Mouse (Mus musculus) CH12.LX (cell line): ENCODE results near the gene Ddx55. TPM values are rescaled to one million over a fixed set of nuclear protein-coding genes. Genes with fewer than 3 reads are reported as not detected.

Source experiments
- DNase-seq: peaks from one replicate; pipeline ENCODE4 v3.0.0-alpha.2; 2013; ENCODE audit errors: extremely low read depth
- H3K27ac ChIP-seq: 2 replicates; pipeline ENCODE4 v1.5.1; 2012; ENCODE audit warnings: low read depth, mild to moderate bottlenecking, control low read depth, moderate library complexity; ENCODE audit not compliant: insufficient read depth
- H3K27me3 ChIP-seq: replicated peaks from 2 replicates; pipeline ENCODE3; 2012; ENCODE audit warnings: inconsistent platforms
- H3K36me3 ChIP-seq, 2 experiments: replicated peaks in 1 of 2; 2 replicates each; pipeline versions ENCODE3 to v1.6.1; 2012; ENCODE audit warnings: inconsistent platforms in 1 of 2, low read length in 1 of 2, mild to moderate bottlenecking in 1 of 2, mixed read lengths in 1 of 2, moderate library complexity in 1 of 2; ENCODE audit not compliant: control insufficient read depth in 1 of 2, insufficient read depth in 1 of 2
- H3K4me1 ChIP-seq, 2 experiments: 2 replicates each; pipeline ENCODE4 v1.6.1; 2012; ENCODE audit warnings: inconsistent platforms in 1 of 2, moderate library complexity in 1 of 2; ENCODE audit not compliant: insufficient read depth in 2 of 2, control insufficient read depth in 1 of 2
- H3K4me2 ChIP-seq: 2 replicates; pipeline ENCODE4 v1.6.1; 2012; ENCODE audit warnings: low read depth, mild to moderate bottlenecking, control low read depth; ENCODE audit not compliant: poor library complexity, insufficient read depth, severe bottlenecking
- H3K4me3 ChIP-seq, 3 experiments: fragments of 150-350 bp in 1 of 3; sonication (generic) in 1 of 3; replicated peaks in 1 of 3; 2 replicates each; pipeline versions ENCODE3 to v1.5.1; 2011 to 2012; ENCODE audit warnings: low read depth in 2 of 3, low read length in 2 of 3, mild to moderate bottlenecking in 2 of 3, moderate library complexity in 2 of 3, control low read depth in 1 of 3, improper control_type of control experiment in 1 of 3, inconsistent platforms in 1 of 3, mixed read lengths in 1 of 3; ENCODE audit not compliant: poor library complexity in 1 of 3
- H3K79me2 ChIP-seq: replicated peaks from 2 replicates; pipeline ENCODE4 v1.6.1; 2012; ENCODE audit warnings: mild to moderate bottlenecking, moderate library complexity; ENCODE audit not compliant: control insufficient read depth, poor library complexity, insufficient read depth, severe bottlenecking; ENCODE audit errors: extremely low read depth
- H3K9ac ChIP-seq: 2 replicates; pipeline ENCODE4 v1.6.1; 2012; ENCODE audit warnings: low read depth, mild to moderate bottlenecking, control low read depth, moderate library complexity; ENCODE audit not compliant: insufficient read depth
- H3K9me3 ChIP-seq: replicated peaks from 2 replicates; pipeline ENCODE3; 2012; ENCODE audit warnings: low read length, inconsistent platforms, mixed read lengths
- CHD1 ChIP-seq: IDR thresholded peaks from 2 replicates; pipeline ENCODE4 v1.6.1; 2012; ENCODE audit warnings: low read depth, low read length, improper control_type of control experiment, inconsistent platforms
- CHD2 ChIP-seq: IDR thresholded peaks from 2 replicates; pipeline ENCODE4 v1.6.1; 2011; ENCODE audit warnings: low read length, improper control_type of control experiment
- CTCF ChIP-seq, 2 experiments: IDR thresholded peaks in 1 of 2; conservative IDR thresholded peaks in 1 of 2; 2 replicates each; pipeline ENCODE4 v1.5.1; 2011 to 2012; ENCODE audit warnings: low read depth in 2 of 2, low read length in 2 of 2, improper control_type of control experiment in 1 of 2, inconsistent platforms in 1 of 2, mild to moderate bottlenecking in 1 of 2, moderate library complexity in 1 of 2
- E2F4 ChIP-seq: IDR thresholded peaks from 2 replicates; pipeline ENCODE4 v1.6.1; 2011; ENCODE audit warnings: low read depth, low read length, improper control_type of control experiment; ENCODE audit not compliant: insufficient replicate concordance
- ELF1 ChIP-seq: IDR thresholded peaks from 2 replicates; pipeline ENCODE4 v1.6.1; 2014; ENCODE audit warnings: low read depth, mild to moderate bottlenecking, inconsistent platforms, low read length, improper control_type of control experiment
- EP300 ChIP-seq: IDR thresholded peaks from 2 replicates; pipeline ENCODE4 v1.6.1; 2011; ENCODE audit warnings: low read length, improper control_type of control experiment
- ETS1 ChIP-seq: conservative IDR thresholded peaks from 2 replicates; pipeline ENCODE4 v1.6.1; 2012; ENCODE audit warnings: low read depth, mild to moderate bottlenecking, inconsistent platforms, low read length, improper control_type of control experiment, moderate library complexity
- GABPA ChIP-seq: IDR thresholded peaks from 2 replicates; pipeline ENCODE4 v1.6.1; 2012; ENCODE audit warnings: low read depth, low read length, improper control_type of control experiment, inconsistent platforms; ENCODE audit not compliant: insufficient replicate concordance
- HCFC1 ChIP-seq: IDR thresholded peaks from 2 replicates; pipeline ENCODE4 v1.6.1; 2012; ENCODE audit warnings: low read depth, mild to moderate bottlenecking, inconsistent platforms, low read length, improper control_type of control experiment
- IRF4 ChIP-seq: IDR thresholded peaks from 2 replicates; pipeline ENCODE4 v1.6.1; 2014; ENCODE audit warnings: low read depth, mild to moderate bottlenecking, inconsistent platforms, low read length, improper control_type of control experiment
- KAT2A ChIP-seq: IDR thresholded peaks from 2 replicates; pipeline ENCODE4 v1.6.1; 2012; ENCODE audit warnings: low read length, improper control_type of control experiment, inconsistent platforms; ENCODE audit not compliant: insufficient replicate concordance
- MAFK ChIP-seq: IDR thresholded peaks from 2 replicates; pipeline ENCODE4 v1.6.1; 2011; ENCODE audit warnings: low read length, improper control_type of control experiment; ENCODE audit not compliant: insufficient replicate concordance
- MAX ChIP-seq: IDR thresholded peaks from 2 replicates; pipeline ENCODE4 v1.6.1; 2011; ENCODE audit warnings: low read length, improper control_type of control experiment
- MAZ ChIP-seq: IDR thresholded peaks from 2 replicates; pipeline ENCODE4 v1.6.1; 2012; ENCODE audit warnings: low read depth, mild to moderate bottlenecking, inconsistent platforms, low read length, improper control_type of control experiment, moderate library complexity
- MEF2A ChIP-seq: IDR thresholded peaks from 2 replicates; pipeline ENCODE4 v1.6.1; 2014; ENCODE audit warnings: low read depth, mild to moderate bottlenecking, inconsistent platforms, low read length, improper control_type of control experiment, borderline replicate concordance
- MXI1 ChIP-seq: IDR thresholded peaks from 2 replicates; pipeline ENCODE4 v1.6.1; 2011; ENCODE audit warnings: mild to moderate bottlenecking, low read depth, low read length, improper control_type of control experiment
- MYC ChIP-seq: IDR thresholded peaks from 2 replicates; pipeline ENCODE4 v1.6.1; 2011; ENCODE audit warnings: low read depth, mild to moderate bottlenecking, improper control_type of control experiment, low read length
- NELFE ChIP-seq: IDR thresholded peaks from 2 replicates; pipeline ENCODE4 v1.6.1; 2011; ENCODE audit warnings: low read depth, low read length, improper control_type of control experiment
- POLR2AphosphoS2 ChIP-seq: IDR thresholded peaks from 2 replicates; pipeline ENCODE4 v1.6.1; 2011; ENCODE audit warnings: low read depth, low read length, improper control_type of control experiment
- RAD21 ChIP-seq: IDR thresholded peaks from 2 replicates; pipeline ENCODE4 v1.6.1; 2011; ENCODE audit warnings: low read depth, mild to moderate bottlenecking, low read length, improper control_type of control experiment, moderate library complexity
- RCOR1 ChIP-seq: conservative IDR thresholded peaks from 2 replicates; pipeline ENCODE4 v1.6.1; 2012; ENCODE audit warnings: low read depth, mild to moderate bottlenecking, inconsistent platforms, low read length, improper control_type of control experiment
- SIN3A ChIP-seq: IDR thresholded peaks from 2 replicates; pipeline ENCODE4 v1.6.1; 2012; ENCODE audit warnings: low read length, improper control_type of control experiment, inconsistent platforms
- SMC3 ChIP-seq: IDR thresholded peaks from 2 replicates; pipeline ENCODE4 v1.6.1; 2011; ENCODE audit warnings: low read depth, low read length, improper control_type of control experiment
- UBTF ChIP-seq: IDR thresholded peaks from 2 replicates; pipeline ENCODE4 v1.6.1; 2012; ENCODE audit warnings: low read depth, mild to moderate bottlenecking, inconsistent platforms, low read length, improper control_type of control experiment, moderate library complexity
- USF1 ChIP-seq: IDR thresholded peaks from 2 replicates; pipeline ENCODE4 v1.6.1; 2014; ENCODE audit warnings: low read depth, mild to moderate bottlenecking, inconsistent platforms, low read length, improper control_type of control experiment
- USF2 ChIP-seq: conservative IDR thresholded peaks from 2 replicates; pipeline ENCODE4 v1.6.1; 2011; ENCODE audit warnings: low read depth, low read length, improper control_type of control experiment
- ZC3H11A ChIP-seq: IDR thresholded peaks from 2 replicates; pipeline ENCODE4 v1.6.1; 2012; ENCODE audit warnings: low read depth, mild to moderate bottlenecking, inconsistent platforms, low read length, improper control_type of control experiment
- ZMIZ1 ChIP-seq: IDR thresholded peaks from 2 replicates; pipeline ENCODE4 v1.6.1; 2012; ENCODE audit warnings: low read depth, mild to moderate bottlenecking, inconsistent platforms, low read length, improper control_type of control experiment
- dilution Hi-C: fragments of 300-500 bp; cut with MboI; formaldehyde crosslinking; loops from 2 replicates; pipeline ENCODE4 v1.14.3; 2020; ENCODE audit warnings: low sequenced_read_pairs; ENCODE audit not compliant: extremely low pct_unique_long_range_greater_than_20kb, extremely low pct_ligation_motif_present
- in situ Hi-C: fragments of 300-500 bp; cut with MboI; formaldehyde crosslinking; loops from 3 replicates; pipeline ENCODE4 v1.14.3; 2019; ENCODE audit warnings: low sequenced_read_pairs, low pct_ligation_motif_present, low pct_unique_long_range_greater_than_20kb, mixed read lengths
- polyA plus RNA-seq: library from polyadenylated mRNA; unstranded; fragments of >175 nt; gene quantifications from 2 replicates; pipeline ENCODE4 v1.2.1, GENCODE M21; 2012; ENCODE audit warnings: low read depth; ENCODE audit not compliant: insufficient read length
- total RNA-seq, 2 experiments: library from RNA; depleted of rRNA; stranded (reverse); fragments of 300-350 nt in 1 of 2; fragments of >200 nt in 1 of 2; gene quantifications; 2 replicates each; pipeline ENCODE4 v1.2.3; 2012 to 2014

Gene Ddx55
- total and polyA plus RNA-seq, 3 experiments, result 15.1 to 25.9 (median 18.2) TPM

GRCm38 (mm10) chr5:124602349-124602748 is 49.7 kb downstream of the Ddx55 start:
- Histone ChIP-seq H3K36me3 (peaks cover under 1 to 4% of the 10 kb centered on the region in 2 experiments), H3K4me1 (peaks cover 0 to 3% of the 10 kb centered on the region in 2 experiments; a peak in 1 of 4 replicates), H3K4me3 (no peak overlapping the region), H3K27ac (no peak overlapping the region)
- TF ChIP-seq MAFK, result no peak
- TF ChIP-seq UBTF, result no peak
- TF ChIP-seq MXI1, result no peak
- TF ChIP-seq EP300, result no peak
- TF ChIP-seq CTCF (conservative IDR thresholded peaks at IDR 0.05 in 1 of 2, IDR thresholded peaks at IDR 0.05 in 1 of 2; ENCODE audit: low read depth in 2 of 2, low read length in 2 of 2), result peak; percentile 71 to 88
- no peak for TF ChIP-seq MYC
- TF ChIP-seq SIN3A, result no peak
- no peak for TF ChIP-seq ZMIZ1
- TF ChIP-seq HCFC1, result no peak
- TF ChIP-seq ZC3H11A, result peak; percentile 39; the same call in 1 of the 2 replicates
- TF ChIP-seq MEF2A, result no peak
- peak; percentile 36; the same call in 1 of the 2 replicates for TF ChIP-seq NELFE
- TF ChIP-seq USF2, result no peak
- no peak for TF ChIP-seq MAZ
- peak; percentile 73 for TF ChIP-seq SMC3
- TF ChIP-seq ELF1, result no peak
- no peak for TF ChIP-seq KAT2A
- TF ChIP-seq CHD1, result no peak
- peak; percentile 88 for TF ChIP-seq RAD21
- TF ChIP-seq ETS1, result no peak
- no peak for TF ChIP-seq E2F4
- no peak for TF ChIP-seq POLR2AphosphoS2
- no peak for TF ChIP-seq USF1
- no peak for TF ChIP-seq MAX
- no peak for TF ChIP-seq GABPA
- TF ChIP-seq CHD2, result no peak
- no peak for TF ChIP-seq RCOR1
- peak; percentile 31; the same call in 1 of the 2 replicates for TF ChIP-seq IRF4
- TF ChIP-seq, all 38 proteins: peak for 6
- no peaks in the 10 kb centered on the region for H3K27me3 ChIP-seq
- DNase-seq, result peak; percentile 77
- dilution Hi-C loops, result no loop called here
- H3K9ac ChIP-seq, result no peak overlapping the region
- H3K79me2 ChIP-seq, result no peaks in the 10 kb centered on the region
- H3K4me2 ChIP-seq, result no peak overlapping the region
- H3K9me3 ChIP-seq, result no peaks in the 10 kb centered on the region
- in situ Hi-C loops, result no loop called here
